Mouse (Mus musculus): ENCODE data around the gene Gm49425.

Gene Gm49425

DNA sequence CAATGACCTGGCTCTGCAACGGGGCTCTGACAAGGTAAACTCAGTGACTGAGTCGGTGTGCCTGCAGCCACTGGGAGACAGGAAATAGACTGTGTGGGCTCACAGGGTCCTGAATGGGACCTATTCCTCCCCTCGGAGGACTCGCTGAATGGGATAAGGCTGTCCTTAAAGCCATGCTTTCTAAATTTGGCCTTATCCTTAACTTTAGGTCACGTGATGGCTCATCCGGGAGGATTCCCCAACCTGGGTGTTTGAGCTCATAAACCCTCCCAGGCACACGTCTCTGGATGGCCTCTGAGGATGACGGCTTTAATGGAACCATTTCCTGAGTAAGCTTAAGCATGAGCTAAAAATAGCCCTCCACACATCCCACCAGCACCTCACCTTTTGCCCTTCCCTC, 24.3 kb downstream of the Gm49425 start:
- DNase-seq (ENCODE audit: extremely low spot score, low spot score), result no peak

DNA sequence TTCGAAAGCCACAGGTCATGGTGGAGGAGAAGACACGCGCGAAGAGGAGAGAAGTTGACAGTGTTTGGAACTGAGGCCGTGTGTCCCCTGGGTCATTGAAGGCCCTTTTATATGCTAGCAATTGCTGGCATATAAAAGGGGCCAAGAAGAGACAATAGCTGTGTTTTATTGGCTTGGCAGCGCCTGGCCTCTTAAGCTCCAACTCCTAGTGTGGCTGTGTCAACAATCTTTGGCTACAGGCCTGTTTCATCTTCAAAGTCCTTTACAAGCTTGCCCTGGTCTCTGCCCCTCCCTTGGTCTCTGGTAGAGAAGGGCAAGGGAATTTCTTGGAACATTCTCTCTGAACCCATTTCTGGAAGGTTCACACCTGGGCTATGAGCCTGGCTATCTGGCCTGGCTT, 25.6 kb downstream of the Gm49425 start, which contains the start of gene Krt83:
Krt83 (minus strand) TSS at position 82 of the 400 bp plus-strand sequence.
- DNase-seq (ENCODE audit: extremely low spot score, low spot score), result no peak

DNA sequence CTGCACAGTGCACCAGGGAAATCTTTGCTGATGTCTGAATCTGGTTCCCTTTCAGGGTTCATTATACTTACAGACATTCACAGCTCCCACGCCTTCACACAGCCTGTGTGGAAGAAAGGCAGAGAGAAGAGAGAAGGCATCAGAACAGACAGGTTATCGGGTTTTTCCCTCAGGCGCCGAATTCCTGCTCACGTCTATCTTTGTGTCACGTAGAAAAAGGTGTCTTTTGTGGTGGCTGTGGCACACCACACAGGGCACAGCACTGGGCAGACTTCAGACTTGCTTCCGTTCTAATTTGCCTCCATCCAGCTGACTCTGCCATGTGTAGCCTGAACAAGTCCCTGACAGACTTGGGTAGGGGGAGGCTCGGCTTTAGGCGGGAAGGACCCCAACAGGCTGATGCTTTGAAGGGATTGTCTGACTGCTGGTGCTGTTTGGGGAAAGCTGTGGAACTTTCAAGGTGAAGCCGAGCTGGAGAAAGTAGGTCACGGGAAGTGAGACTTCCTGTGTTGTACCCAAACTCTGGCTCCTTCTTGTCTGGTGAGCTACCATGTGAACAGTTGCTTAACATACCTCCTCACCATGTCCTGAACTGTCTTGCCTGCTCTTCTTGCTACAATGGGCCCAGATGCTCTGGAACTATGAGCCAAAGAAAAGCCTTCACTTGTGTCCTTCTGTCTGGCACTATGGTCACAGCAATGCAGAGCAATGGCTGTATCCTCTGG, 31.0 kb downstream of the Gm49425 start:
- DNase-seq (ENCODE audit: extremely low spot score, low spot score), result no peak

DNA sequence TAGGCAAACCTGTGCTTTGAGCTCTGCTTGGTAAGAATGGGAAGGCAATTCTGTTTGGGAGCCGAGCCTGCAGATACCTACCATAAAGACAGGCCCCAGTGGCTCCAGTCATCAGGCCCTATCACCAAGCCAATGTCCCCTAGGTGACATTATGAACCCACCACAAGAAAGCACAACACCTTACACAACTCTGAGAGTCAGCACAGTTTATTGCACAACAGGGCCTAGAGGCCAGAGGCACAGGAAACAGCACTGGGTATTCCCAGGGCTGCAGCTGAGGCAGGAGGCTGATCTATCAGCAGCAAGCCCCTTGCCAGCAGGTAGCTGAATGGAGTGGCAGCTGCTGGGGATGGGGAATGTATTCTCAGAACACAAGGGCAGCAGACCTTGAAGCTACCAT, 32.1 kb downstream of the Gm49425 start:
- DNase-seq (ENCODE audit: extremely low spot score, low spot score), result no peak

DNA sequence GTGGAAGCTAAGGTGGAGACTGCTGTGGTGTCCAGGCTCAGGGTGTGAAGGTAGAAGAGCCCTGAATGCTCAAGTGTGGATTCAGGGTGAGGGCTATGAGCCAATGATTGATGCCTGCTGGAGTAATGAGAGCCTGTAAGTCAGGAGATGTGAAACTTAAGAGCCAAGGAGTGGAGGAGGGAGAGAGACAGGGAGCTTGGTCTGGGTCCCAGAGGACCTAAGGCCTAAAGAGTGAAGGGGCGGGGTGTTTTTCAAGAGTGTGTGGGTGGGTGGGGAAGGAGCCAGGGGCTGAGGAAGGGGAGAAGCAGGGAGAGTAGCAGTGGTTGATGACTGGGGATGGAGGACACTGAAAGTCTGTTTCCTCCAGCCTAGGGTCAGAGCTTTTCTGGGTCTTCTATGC, 33.4 kb downstream of the Gm49425 start:
- DNase-seq (ENCODE audit: extremely low spot score, low spot score), result no peak

DNA sequence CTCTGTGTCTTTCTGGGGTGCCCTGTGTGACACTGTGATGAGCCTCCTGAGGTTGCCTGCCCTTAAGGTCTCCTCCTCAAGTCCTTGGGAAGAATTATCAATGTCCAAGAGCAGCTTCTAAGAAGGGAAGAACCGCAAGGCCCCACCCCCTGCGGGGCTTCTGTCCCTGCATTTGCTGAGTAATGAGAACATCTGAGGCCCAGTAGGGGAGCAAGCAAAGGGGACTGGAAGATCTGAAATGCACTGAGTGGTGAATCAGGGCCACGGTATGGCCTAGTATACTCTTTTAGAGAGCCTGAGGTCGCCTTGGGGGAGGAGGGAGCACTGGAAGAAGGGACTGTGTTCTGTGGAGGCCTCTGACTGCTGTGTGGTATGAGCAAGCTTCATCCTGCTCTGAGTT, 35.0 kb downstream of the Gm49425 start:
- DNase-seq (ENCODE audit: extremely low spot score, low spot score), result no peak

DNA sequence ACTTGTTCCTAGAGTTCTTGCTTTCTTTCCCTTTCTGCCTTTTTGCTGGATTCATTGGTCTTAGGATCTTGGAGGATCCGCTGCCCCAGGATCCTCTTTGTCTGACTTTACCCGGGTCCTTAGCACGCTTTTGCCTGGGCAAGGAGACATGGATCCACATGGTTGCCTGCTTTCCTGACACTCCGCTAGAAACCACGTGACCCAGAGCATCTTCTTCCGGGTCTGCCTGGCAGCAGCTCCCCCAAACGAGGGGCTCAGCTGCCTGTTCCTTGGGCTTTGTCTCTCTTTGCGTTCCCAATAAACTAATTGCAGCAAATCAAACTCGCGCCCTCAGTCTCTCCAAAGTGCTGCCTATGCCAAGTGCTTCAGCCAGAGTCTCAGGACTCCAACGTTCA, 37.4 kb downstream of the Gm49425 start:
- peak; percentile 31 for DNase-seq (ENCODE audit: extremely low spot score, low spot score)

DNA sequence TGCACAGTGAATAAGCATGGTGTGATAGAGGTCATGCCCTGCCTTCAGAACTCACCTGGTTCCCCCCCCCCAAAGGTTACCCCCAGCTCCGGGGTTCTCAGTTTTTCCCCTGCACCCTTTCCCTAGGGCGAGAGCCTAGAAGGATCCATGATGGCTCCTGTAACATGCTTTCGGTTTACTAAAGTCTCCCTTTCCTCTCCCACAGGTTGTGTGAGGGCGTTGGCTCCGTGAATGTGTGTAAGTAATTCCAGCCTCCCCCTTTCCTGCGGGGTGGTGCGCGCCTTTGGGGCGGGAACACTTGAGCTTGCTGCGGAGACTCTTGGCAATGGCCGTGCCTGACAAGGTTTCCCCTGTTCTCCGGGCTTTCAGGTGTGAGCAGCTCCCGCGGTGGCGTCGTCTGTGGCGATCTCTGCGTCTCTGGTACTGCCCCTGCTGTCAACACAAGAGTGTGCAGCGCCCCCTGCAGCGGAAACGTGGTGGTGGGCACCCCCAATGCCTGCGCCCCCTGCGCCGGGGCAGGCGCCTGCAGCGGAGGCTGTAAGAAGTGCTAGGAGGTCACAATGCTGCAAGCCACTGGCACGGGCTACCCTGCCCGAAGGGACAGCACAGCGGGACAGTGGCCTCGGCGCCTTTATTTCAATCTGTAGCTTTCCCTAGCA, 37.9 kb downstream of the Gm49425 start:
- DNase-seq (ENCODE audit: extremely low spot score, low spot score), result peak; percentile 68

DNA sequence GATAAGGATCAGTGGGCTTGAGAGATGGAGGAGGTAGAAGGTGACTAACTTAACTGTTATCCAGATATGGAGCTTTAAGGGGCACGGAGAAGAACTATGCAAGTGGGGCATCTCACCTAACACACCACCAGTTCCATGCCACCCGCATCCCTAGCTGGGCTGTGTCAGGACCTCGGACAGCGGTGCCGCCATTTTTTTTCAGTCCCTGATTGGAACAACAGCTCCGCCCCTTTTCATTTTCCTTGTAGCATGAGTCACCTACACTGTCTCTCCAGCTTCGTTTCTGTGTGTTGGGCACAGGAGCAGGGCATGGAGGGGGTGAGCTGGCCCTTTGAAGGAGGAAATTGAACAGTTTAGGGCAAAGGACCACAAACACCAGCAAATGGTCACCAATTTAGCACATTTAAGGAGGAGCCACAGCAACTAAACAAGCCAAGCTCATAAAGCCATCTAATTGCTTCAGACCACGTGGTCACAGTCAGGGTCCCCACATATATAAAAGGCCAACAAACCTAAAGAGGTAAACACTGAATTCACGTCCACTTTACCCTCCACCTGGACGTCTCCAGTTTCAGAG, 44.0 kb downstream of the Gm49425 start, which contains the start of gene Krt86:
Krt86 (plus strand) TSS at position 527 of the 577 bp plus-strand sequence.
- DNase-seq (ENCODE audit: extremely low spot score, low spot score), result peak; percentile 46

DNA sequence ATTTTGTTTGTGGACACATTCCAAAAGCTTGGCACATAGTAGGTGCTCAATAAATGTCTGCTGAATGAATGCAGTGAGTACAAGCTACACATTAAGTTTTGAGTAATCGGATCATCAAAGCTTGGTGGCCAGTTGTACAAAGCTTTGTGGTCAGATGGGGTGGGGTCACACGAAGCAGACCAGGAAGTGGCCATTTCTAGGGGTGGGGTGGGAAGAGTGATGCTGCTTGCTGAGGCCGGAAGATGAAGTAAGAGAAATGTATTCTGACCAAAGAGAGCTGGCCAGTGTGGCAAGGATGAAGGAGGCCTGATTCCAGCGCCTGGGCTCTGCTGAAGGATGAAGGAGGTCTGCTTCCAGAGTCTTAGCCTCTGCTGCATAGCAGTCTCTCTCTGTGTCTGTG, 48.0 kb downstream of the Gm49425 start:
- DNase-seq (ENCODE audit: extremely low spot score, low spot score), result no peak
